Mouse (Mus musculus): ENCODE data around the gene Milr1. TPM values are rescaled to one million over a fixed set of nuclear protein-coding genes. Genes with fewer than 3 reads are reported as not detected.

The Milr1 gene
- polyA plus RNA-seq, 1 experiment, result 19.9 TPM

GRCm38 (mm10) chr11:106759028-106759427 is 8.0 kb downstream of the Milr1 start:
- Histone ChIP-seq H3ac (ENCODE audit: control insufficient read depth, insufficient read length, low read depth) (no peak overlapping the region), H3K27me3 (ENCODE audit: control insufficient read depth, insufficient read depth, insufficient read length) (no peaks in the 10 kb centered on the region), H3K79me2 (ENCODE audit: control insufficient read depth, insufficient read depth) (no peaks in the 10 kb centered on the region), H3K4me3 (ENCODE audit: insufficient read depth, poor library complexity, severe bottlenecking) (no peak overlapping the region), H3K79me3 (ENCODE audit: low read depth) (no peaks in the 10 kb centered on the region), H3K36me3 (ENCODE audit: control insufficient read depth, insufficient read depth) (no peaks in the 10 kb centered on the region)
- no peak for TF ChIP-seq MYOG (IDR thresholded peaks at IDR 0.05; ENCODE audit: control insufficient read depth, extremely low read depth, insufficient read length)
- no peak for TF ChIP-seq MYOD1 (IDR thresholded peaks at IDR 0.05; ENCODE audit: control insufficient read depth, insufficient read length, low read depth)
- TF ChIP-seq FOSL1 (IDR thresholded peaks at IDR 0.05; ENCODE audit: insufficient read depth, low read length, poor library complexity, severe bottlenecking), result no peak
- no peak for TF ChIP-seq MAX (IDR thresholded peaks at IDR 0.05)
- no peak for TF ChIP-seq USF1 (IDR thresholded peaks at IDR 0.05; ENCODE audit: low read depth)
- no peak for TF ChIP-seq CTCF (IDR thresholded peaks at IDR 0.05; ENCODE audit: control insufficient read depth, insufficient read depth, insufficient read length)
- TF ChIP-seq CEBPB (IDR thresholded peaks at IDR 0.05; ENCODE audit: low read depth), result no peak

- H3K4me3 ChIP-seq (ENCODE audit: insufficient read depth, poor library complexity, severe bottlenecking), result no peak overlapping the region
- H3K36me3 ChIP-seq (ENCODE audit: control insufficient read depth, insufficient read depth), result peaks cover 11% of the 10 kb centered on the region
- no peaks in the 10 kb centered on the region for H3K79me3 ChIP-seq (ENCODE audit: low read depth)
- H3K27me3 ChIP-seq (ENCODE audit: control insufficient read depth, insufficient read depth, insufficient read length), result no peaks in the 10 kb centered on the region
- H3K79me2 ChIP-seq (ENCODE audit: control insufficient read depth, insufficient read depth), result no peaks in the 10 kb centered on the region
- TF ChIP-seq MYOG (IDR thresholded peaks at IDR 0.05; ENCODE audit: control insufficient read depth, extremely low read depth, insufficient read length), result no peak
- TF ChIP-seq MAX (IDR thresholded peaks at IDR 0.05), result no peak
- no peak for TF ChIP-seq CEBPB (IDR thresholded peaks at IDR 0.05; ENCODE audit: low read depth)
- TF ChIP-seq USF1 (IDR thresholded peaks at IDR 0.05; ENCODE audit: low read depth), result no peak
- TF ChIP-seq CTCF (IDR thresholded peaks at IDR 0.05; ENCODE audit: control insufficient read depth, insufficient read depth, insufficient read length), result no peak
- TF ChIP-seq MYOD1 (IDR thresholded peaks at IDR 0.05; ENCODE audit: control insufficient read depth, insufficient read length, low read depth), result no peak
- no peak for TF ChIP-seq FOSL1 (IDR thresholded peaks at IDR 0.05; ENCODE audit: insufficient read depth, low read length, poor library complexity, severe bottlenecking)
- H3ac ChIP-seq (ENCODE audit: control insufficient read depth, insufficient read length, low read depth), result no peak overlapping the region
Measured at GRCm38 (mm10) chr11:106760511-106760910, 9.5 kb downstream of the Milr1 start.

GRCm38 (mm10) chr11:106762139-106762799 is 11.2 kb downstream of the Milr1 start:
- no peak for TF ChIP-seq FOSL1 (IDR thresholded peaks at IDR 0.05; ENCODE audit: insufficient read depth, low read length, poor library complexity, severe bottlenecking)
- no peak for TF ChIP-seq MAX (IDR thresholded peaks at IDR 0.05)
- TF ChIP-seq MYOG (IDR thresholded peaks at IDR 0.05; ENCODE audit: control insufficient read depth, extremely low read depth, insufficient read length), result no peak
- no peak for TF ChIP-seq CTCF (IDR thresholded peaks at IDR 0.05; ENCODE audit: control insufficient read depth, insufficient read depth, insufficient read length)
- TF ChIP-seq USF1 (IDR thresholded peaks at IDR 0.05; ENCODE audit: low read depth), result no peak
- no peak for TF ChIP-seq CEBPB (IDR thresholded peaks at IDR 0.05; ENCODE audit: low read depth)
- no peak for TF ChIP-seq MYOD1 (IDR thresholded peaks at IDR 0.05; ENCODE audit: control insufficient read depth, insufficient read length, low read depth)
- no peaks in the 10 kb centered on the region for H3K79me3 ChIP-seq (ENCODE audit: low read depth)
- no peaks in the 10 kb centered on the region for H3K79me2 ChIP-seq (ENCODE audit: control insufficient read depth, insufficient read depth)
- no peak overlapping the region for H3K4me3 ChIP-seq (ENCODE audit: insufficient read depth, poor library complexity, severe bottlenecking)
- H3K27me3 ChIP-seq (ENCODE audit: control insufficient read depth, insufficient read depth, insufficient read length), result no peaks in the 10 kb centered on the region
- H3K36me3 ChIP-seq (ENCODE audit: control insufficient read depth, insufficient read depth), result peaks cover 25% of the 10 kb centered on the region
- H3ac ChIP-seq (ENCODE audit: control insufficient read depth, insufficient read length, low read depth), result no peak overlapping the region

DNA sequence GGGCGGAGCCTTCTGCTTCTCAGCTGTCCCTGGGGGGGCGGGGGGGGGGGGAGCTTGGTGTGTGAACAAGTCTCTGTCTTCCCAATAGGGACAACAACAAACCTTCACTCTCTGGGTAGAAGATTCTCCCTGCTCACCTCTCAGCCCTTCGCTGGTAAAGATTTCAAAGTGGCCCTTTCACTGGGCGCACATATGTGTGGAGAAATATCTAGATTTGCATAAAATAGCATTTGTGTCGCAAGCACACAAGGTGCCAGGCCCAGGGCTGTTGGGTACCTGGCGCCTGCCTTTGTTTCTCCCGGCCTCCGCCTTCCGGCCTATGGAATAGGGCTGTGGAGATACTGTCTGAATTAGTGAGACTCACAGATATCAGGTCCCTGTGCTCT is 11.8 kb downstream of the Milr1 start:
- H3K79me3 ChIP-seq (ENCODE audit: low read depth), result no peaks in the 10 kb centered on the region
- H3ac ChIP-seq (ENCODE audit: control insufficient read depth, insufficient read length, low read depth), result no peak overlapping the region
- H3K36me3 ChIP-seq (ENCODE audit: control insufficient read depth, insufficient read depth), result peaks cover 30% of the 10 kb centered on the region
- H3K4me3 ChIP-seq (ENCODE audit: insufficient read depth, poor library complexity, severe bottlenecking), result no peak overlapping the region
- no peak for TF ChIP-seq CEBPB (IDR thresholded peaks at IDR 0.05; ENCODE audit: low read depth)
- no peak for TF ChIP-seq MAX (IDR thresholded peaks at IDR 0.05)
- no peak for TF ChIP-seq FOSL1 (IDR thresholded peaks at IDR 0.05; ENCODE audit: insufficient read depth, low read length, poor library complexity, severe bottlenecking)
- TF ChIP-seq MYOG (IDR thresholded peaks at IDR 0.05; ENCODE audit: control insufficient read depth, extremely low read depth, insufficient read length), result no peak
- TF ChIP-seq CTCF (IDR thresholded peaks at IDR 0.05; ENCODE audit: control insufficient read depth, insufficient read depth, insufficient read length), result no peak
- no peak for TF ChIP-seq USF1 (IDR thresholded peaks at IDR 0.05; ENCODE audit: low read depth)
- no peak for TF ChIP-seq MYOD1 (IDR thresholded peaks at IDR 0.05; ENCODE audit: control insufficient read depth, insufficient read length, low read depth)
- H3K79me2 ChIP-seq (ENCODE audit: control insufficient read depth, insufficient read depth), result no peaks in the 10 kb centered on the region
- H3K27me3 ChIP-seq (ENCODE audit: control insufficient read depth, insufficient read depth, insufficient read length), result no peaks in the 10 kb centered on the region

- Histone ChIP-seq H3K79me3 (ENCODE audit: low read depth) (no peaks in the 10 kb centered on the region), H3K4me3 (ENCODE audit: insufficient read depth, poor library complexity, severe bottlenecking) (no peak overlapping the region), H3K27me3 (ENCODE audit: control insufficient read depth, insufficient read depth, insufficient read length) (no peaks in the 10 kb centered on the region), H3K36me3 (ENCODE audit: control insufficient read depth, insufficient read depth) (peaks cover 67% of the 10 kb centered on the region), H3ac (ENCODE audit: control insufficient read depth, insufficient read length, low read depth) (no peak overlapping the region), H3K79me2 (ENCODE audit: control insufficient read depth, insufficient read depth) (no peaks in the 10 kb centered on the region)
- TF ChIP-seq CEBPB (IDR thresholded peaks at IDR 0.05; ENCODE audit: low read depth) (no peak), CTCF (IDR thresholded peaks at IDR 0.05; ENCODE audit: control insufficient read depth, insufficient read depth, insufficient read length) (no peak), MYOD1 (IDR thresholded peaks at IDR 0.05; ENCODE audit: control insufficient read depth, insufficient read length, low read depth) (no peak), USF1 (IDR thresholded peaks at IDR 0.05; ENCODE audit: low read depth) (no peak)
Measured at GRCm38 (mm10) chr11:106766611-106767162, 15.7 kb downstream of the Milr1 start.
